Mouse (Mus musculus): ENCODE data around the gene Clic1.

Gene Clic1

GRCm38 (mm10) chr17:35064951-35065947, 15.5 kb downstream of the Clic1 start, which contains the start of gene Ly6g6c:
TSS of gene Ly6g6c (plus strand) at chr17:35065388.
- peak; percentile 50 for DNase-seq (ENCODE audit: low spot score)

DNA sequence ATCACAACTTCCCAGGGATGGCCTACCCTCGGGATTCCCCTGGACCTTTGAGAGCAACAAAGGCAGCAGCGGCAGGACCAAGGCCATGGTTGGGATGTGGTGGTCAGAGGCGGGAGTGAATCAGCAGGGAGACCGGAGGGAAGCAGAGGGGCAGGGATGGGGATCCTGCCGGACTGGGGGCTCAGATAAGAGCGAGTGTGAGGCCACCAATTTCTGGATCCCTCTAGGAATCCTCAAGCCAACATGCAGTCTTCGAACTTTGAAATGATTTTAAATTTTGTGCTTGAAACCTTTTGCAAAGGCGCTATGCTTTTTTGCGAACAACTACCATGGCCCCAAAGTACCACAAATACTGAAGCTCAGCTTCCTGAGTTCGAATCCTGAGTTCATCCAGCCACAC, 16.3 kb downstream of the Clic1 start, which contains the start of gene Mpig6b:
Gene Mpig6b (minus strand): TSS at position 101 of the 400 bp plus-strand sequence.
- DNase-seq (ENCODE audit: low spot score): no peak

- DNase-seq (ENCODE audit: low spot score): no peak
These were observed 18.6 kb downstream of the Clic1 start for GRCm38 (mm10) chr17:35068213-35068914.

GRCm38 (mm10) chr17:35070556-35071229, 20.9 kb downstream of the Clic1 start:
- no peak for DNase-seq (ENCODE audit: low spot score)

DNA sequence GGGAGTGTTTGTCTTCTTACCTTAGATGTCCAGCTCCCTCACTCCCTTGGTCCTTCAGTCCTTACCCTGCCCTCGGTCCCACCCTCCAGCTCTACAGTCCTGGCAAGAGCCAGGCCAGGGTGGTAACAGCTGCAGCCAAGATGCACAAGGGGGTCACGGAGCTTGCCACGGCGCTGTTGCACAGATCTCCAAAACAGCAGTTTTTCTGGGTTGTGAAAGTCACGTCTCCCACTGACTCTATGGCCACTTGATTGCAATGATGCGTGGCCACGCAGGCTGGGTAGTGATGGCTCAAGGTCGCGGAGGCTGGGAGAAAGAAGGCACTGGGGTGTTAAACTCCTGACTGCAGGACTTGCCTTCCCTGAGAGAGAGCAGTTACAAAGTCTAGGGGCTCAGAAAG, 21.7 kb downstream of the Clic1 start:
- no peak for DNase-seq (ENCODE audit: low spot score)

DNA sequence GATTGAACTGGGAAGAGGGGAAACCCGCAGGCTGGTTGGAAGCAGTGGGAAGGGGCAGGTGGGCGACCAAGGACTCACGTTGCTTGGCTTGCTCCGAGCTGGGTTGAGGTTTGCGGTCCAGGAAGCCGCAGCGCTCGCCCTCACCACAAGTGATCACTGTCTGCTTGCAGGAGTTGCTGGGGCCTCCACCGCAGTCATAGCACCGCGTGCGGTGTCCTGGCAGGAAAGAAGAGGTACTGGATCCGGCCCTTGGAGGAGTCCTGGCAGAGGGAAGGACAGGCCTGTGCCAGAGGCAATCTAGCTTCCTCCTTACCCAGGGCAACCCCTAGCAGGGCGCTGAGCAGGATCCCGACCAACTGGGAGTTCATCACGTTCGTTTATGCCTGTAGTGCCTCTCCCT, 24.3 kb downstream of the Clic1 start:
- no peak for DNase-seq (ENCODE audit: low spot score)

- DNase-seq (ENCODE audit: low spot score): no peak
These were observed 26.9 kb downstream of the Clic1 start, which contains the start of gene Ly6g6e for GRCm38 (mm10) chr17:35076507-35077176. TSS of gene Ly6g6e (plus strand) at chr17:35076902.

GRCm38 (mm10) chr17:35077285-35077684, 27.5 kb downstream of the Clic1 start:
- DNase-seq (ENCODE audit: low spot score): no peak

GRCm38 (mm10) chr17:35077786-35078233, 28.0 kb downstream of the Clic1 start, which contains the start of gene Ly6g6d:
TSS of gene Ly6g6d (minus strand) at chr17:35078065.
- DNase-seq (ENCODE audit: low spot score): peak; percentile 44

- no peak for DNase-seq (ENCODE audit: low spot score)
These were observed 30.0 kb downstream of the Clic1 start for GRCm38 (mm10) chr17:35079778-35080177.

DNA sequence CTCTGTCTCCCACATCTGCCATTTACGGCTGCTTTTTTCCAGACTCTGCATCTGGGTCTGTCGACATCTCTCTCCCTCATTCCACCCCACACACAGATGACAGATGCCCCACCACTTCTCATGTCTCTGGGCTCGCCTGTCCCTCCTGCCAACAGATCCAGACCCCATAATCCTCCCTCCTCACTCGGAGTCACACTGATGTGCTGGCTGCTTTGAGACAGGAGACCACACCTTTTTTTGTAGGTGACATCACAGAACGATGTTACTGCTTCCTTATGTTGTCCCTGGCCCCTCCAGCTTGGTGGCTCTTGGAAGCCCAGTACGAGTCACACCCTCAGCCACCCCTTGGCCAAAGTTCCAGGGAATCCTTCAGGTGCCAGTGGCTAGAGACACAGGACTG, 30.5 kb downstream of the Clic1 start:
- no peak for DNase-seq (ENCODE audit: low spot score)

DNA sequence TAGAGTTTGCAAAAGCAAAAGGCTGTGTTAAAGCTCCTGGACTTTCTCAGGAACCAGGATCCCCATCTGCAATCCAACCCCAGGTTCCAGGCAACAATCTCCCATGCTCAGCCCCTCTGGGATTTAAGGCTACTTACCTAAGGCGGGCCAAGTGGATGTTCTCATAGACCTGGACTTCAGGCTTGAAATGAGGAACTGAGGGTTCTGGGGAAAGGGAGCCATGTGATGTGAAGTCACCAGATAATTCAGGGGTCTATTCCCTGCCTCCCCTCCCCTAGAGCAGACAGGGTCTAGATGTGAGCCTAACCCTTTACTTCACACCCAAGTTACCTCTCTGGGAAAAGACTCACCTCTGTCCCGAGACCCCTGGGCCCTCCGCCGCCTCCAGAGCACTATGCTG, 30.9 kb downstream of the Clic1 start:
- DNase-seq (ENCODE audit: low spot score): no peak

GRCm38 (mm10) chr17:35082841-35083576, 33.2 kb downstream of the Clic1 start:
- no peak for DNase-seq (ENCODE audit: low spot score)

- no peak for DNase-seq (ENCODE audit: low spot score)
These were observed 34.2 kb downstream of the Clic1 start for GRCm38 (mm10) chr17:35083929-35084497.

GRCm38 (mm10) chr17:35085208-35085865, 35.6 kb downstream of the Clic1 start, which contains the start of gene Ly6g6f:
TSS of gene Ly6g6f (minus strand) at chr17:35085610.
- no peak for DNase-seq (ENCODE audit: low spot score)

DNA sequence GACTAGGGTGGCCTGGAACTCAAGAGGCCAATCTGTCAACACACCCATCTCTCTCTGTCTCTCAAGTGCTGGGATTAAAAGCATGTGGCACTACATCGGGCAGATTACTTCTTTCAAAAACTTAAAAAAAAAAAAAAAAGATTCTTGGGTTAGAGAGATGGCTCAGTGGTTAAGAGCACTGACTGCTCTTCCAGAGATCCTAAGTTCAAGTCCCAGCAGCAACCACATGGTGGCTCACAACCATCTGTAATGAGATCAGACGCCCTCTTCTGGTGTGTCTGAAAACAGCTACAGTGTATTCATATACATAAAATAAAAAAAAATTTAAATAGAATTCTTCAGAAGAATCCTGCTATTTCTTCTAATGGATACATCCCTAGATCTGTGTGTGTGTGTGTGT, 38.4 kb downstream of the Clic1 start:
- DNase-seq (ENCODE audit: low spot score): no peak

GRCm38 (mm10) chr17:35088825-35089644, 39.3 kb downstream of the Clic1 start, which contains the start of gene Abhd16a:
TSS of gene Abhd16a (plus strand) at chr17:35089263.
- peak; percentile 88 for DNase-seq (ENCODE audit: low spot score)

DNA sequence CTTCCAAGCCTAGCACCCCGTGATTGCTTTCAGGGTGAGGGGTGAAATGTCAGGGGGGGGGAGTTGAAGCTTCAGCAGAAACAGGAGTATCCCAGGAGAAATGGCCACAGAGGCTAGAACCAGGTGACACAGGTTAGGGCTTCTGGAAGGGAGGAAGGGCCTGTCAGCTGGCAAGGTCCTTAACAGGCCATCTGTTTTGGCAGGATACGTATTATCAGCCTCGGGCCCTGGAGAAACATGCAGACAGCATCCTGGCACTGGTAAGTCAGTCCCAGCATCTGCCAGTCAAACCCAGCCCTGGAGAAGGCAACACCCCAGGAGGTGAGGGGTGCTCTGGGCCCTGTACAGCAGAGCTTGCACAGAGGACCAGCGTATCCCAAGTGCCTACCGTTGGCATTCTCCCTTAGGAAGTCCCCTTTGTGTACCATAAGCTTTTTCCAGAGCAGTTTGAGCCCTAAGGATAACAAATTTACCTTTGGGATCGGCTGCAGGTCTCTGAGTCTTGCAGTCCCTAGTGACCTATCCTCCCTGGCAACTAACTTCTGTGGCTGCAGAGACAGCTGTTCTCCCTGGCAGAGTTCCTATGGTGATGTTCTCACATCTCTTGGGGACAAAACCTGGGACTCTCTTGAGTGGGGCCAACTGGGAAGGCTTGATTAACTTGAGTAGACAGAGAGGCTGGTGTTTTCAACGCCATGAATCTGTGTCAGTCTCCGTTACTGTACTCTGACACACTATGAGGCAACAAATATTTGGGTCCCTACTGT, 40.6 kb downstream of the Clic1 start:
- DNase-seq (ENCODE audit: low spot score): no peak
